Mouse (Mus musculus) heart, embryonic 16.5 days (tissue): ENCODE results near the gene Clec2g. TPM values are rescaled to one million over a fixed set of nuclear protein-coding genes. Genes with fewer than 3 reads are reported as not detected.
"Not testable (repeated sequence)": the region's sequence is repeated elsewhere in the genome, so short reads cannot be mapped to it uniquely, and the experiment has no call there.

Experiments used
- ATAC-seq: fragments of 200-750 bp; cut with Nextera tagmentation; replicated peaks from 2 replicates; pipeline ENCODE4 v1.8.0; 2017; ENCODE audit warnings: moderate number of reproducible peaks; ENCODE audit not compliant: insufficient read depth, low FRiP score; ENCODE audit errors: extremely low read depth
- H3K27ac ChIP-seq: fragments of 300-500 bp; sonication (generic); 2 replicates; pipeline ENCODE4 v1.5.1; 2014; ENCODE audit warnings: mild to moderate bottlenecking, low read length, control low read depth, moderate library complexity
- H3K27me3 ChIP-seq: fragments of 300-500 bp; sonication (generic); 2 replicates; pipeline ENCODE4 v1.6.1; 2014; ENCODE audit warnings: low read length, mixed read lengths; ENCODE audit not compliant: control insufficient read depth, insufficient read depth
- H3K36me3 ChIP-seq: fragments of 300-500 bp; sonication (generic); 2 replicates; pipeline ENCODE4 v1.6.1; 2014; ENCODE audit not compliant: control insufficient read depth, insufficient read depth
- H3K4me1 ChIP-seq: fragments of 300-500 bp; sonication (generic); 2 replicates; pipeline ENCODE4 v1.6.1; 2014; ENCODE audit warnings: low read length, mixed read lengths; ENCODE audit not compliant: control insufficient read depth, insufficient read depth
- H3K4me2 ChIP-seq: fragments of 300-500 bp; sonication (generic); 2 replicates; pipeline ENCODE4 v1.6.1; 2014; ENCODE audit warnings: low read depth, mild to moderate bottlenecking, control low read depth, low read length
- H3K4me3 ChIP-seq: fragments of 300-500 bp; sonication (generic); 2 replicates; pipeline ENCODE4 v1.5.1; 2014; ENCODE audit warnings: mild to moderate bottlenecking, control low read depth, low read length
- H3K9ac ChIP-seq: fragments of 300-500 bp; sonication (generic); 2 replicates; pipeline ENCODE4 v1.6.1; 2014; ENCODE audit warnings: low read length, control low read depth
- H3K9me3 ChIP-seq: fragments of 300-500 bp; sonication (generic); replicated peaks from 2 replicates; pipeline ENCODE4 v1.6.1; 2016; ENCODE audit warnings: low read length; ENCODE audit not compliant: control insufficient read depth
- WGBS: fragments of 180-500 bp; shearing (Covaris S2); extraction: QIAGEN DNeasy Blood & Tissue Kit; methylation state at CpG from one replicate; pipeline ENCODE4 v1.1.7; 2014; 5-methylcytosine and 5-hydroxymethylcytosine counted together
- polyA plus RNA-seq: library from polyadenylated mRNA; unstranded; fragments of >200 nt; fragmentation: Nextera tagmentation; extraction: Ambion mirVana; gene quantifications from 2 replicates; pipeline ENCODE4 v1.2.1, GENCODE M21; 2015

The Clec2g gene
- not detected in 2 replicates for polyA plus RNA-seq

DNA sequence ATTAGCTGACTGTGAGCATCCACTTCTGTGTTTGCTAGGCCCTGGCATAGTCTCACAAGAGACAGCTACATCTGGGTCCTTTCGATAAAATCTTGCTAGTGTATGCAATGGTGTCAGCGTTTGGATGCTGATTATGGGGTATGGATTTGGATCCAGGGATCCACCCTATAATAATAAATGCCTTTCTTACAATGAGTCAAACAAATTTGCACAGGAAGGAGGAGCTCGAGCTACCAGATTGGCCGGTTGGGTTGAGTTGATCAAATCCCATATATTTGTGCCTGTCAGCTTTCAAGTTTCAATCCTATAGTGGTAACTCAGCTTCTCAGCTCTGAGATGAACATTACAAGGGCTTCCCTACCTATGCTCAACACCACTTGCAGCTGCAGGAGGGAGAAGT, at the start of gene Clec2g:
Gene Clec2g, plus strand, starts transcription at position 301 of the 400 bp plus-strand sequence.
- H3K27ac ChIP-seq, H3K36me3 ChIP-seq: not testable (repeated sequence)

DNA sequence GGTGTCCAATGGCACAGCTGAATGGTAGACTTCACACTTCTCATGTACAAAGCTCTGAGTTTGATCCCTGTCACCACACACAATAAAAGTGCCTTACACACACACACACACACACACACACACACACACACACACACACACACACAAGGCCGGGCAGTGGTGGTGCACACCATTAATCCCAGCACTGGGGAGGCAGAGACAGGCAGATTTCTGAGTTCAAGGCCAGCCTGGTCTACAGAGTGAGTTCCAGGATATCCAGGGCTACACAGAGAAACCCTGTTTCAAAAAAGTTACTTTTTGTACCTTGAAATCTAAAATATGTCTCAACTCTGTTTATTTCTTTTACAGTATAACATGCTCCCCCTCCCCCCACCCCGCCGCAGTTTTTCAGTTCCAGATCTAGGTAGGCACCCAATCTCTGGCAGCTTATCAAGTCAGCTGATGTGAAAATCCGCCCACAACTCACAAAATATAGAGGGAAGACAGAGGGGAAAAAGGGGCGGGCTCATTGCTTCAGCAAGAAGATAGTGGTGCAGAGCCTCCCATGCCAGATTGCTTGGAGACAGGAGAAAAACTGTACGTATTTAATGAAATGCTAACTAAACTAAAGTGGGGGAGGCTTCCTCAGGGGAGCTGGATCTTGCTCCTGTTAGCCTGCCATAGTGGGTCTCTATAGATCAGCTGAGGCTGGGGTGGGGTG, 46.9 kb upstream of the Clec2g start, which contains the start of gene Clec2i:
Gene Clec2i, plus strand, starts transcription at position 498 of the 700 bp plus-strand sequence.
- peak within 1 kb of the TSS; percentile 2; the same call in 1 of the 2 replicates for H3K4me2 ChIP-seq
- not testable (repeated sequence) for H3K27ac ChIP-seq, H3K36me3 ChIP-seq, H3K27me3 ChIP-seq, H3K9ac ChIP-seq, H3K9me3 ChIP-seq, ATAC-seq, H3K4me1 ChIP-seq
- H3K4me3 ChIP-seq = peak within 1 kb of the TSS; percentile 1; the same call in 1 of the 2 replicates
- 73% methylated on average over 6 of the region's 6 CpGs for WGBS

More for the DNA sequence above, at the start of gene Clec2g:
- not testable (repeated sequence) for H3K4me3 ChIP-seq, ATAC-seq, H3K4me2 ChIP-seq, H3K9ac ChIP-seq, H3K9me3 ChIP-seq, H3K4me1 ChIP-seq, H3K27me3 ChIP-seq
- 83% methylated on average over 4 of the region's 4 CpGs for WGBS

DNA sequence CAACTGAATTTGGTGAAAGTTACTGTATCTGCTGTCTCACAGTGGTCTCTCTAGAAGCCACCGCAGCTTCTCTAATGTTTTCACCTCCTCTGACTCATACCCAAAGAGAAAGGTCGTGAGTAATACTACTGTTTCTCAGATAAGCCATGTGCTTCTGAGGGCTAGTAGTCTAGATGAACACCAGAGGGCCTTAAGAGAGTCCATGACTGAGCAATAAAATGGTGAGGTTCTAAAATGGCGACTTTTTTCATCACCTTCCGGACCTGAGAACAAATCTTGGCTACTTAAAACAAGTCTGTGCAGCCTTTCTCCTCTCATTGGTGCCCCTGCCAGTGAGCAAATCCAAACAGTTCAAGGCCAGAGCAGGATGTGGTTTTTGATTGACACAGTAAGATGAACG, 45.3 kb upstream of the Clec2g start:
- Histone ChIP-seq H3K27me3 (no peaks in the 10 kb centered on the region), H3K27ac (no peak overlapping the region), H3K4me3 (peak overlapping the region; percentile 1; the same call in 1 of the 2 replicates), H3K4me2 (no peak overlapping the region), H3K4me1 (no peaks in the 10 kb centered on the region), H3K9ac (no peak overlapping the region), H3K9me3 (no peaks in the 10 kb centered on the region; the same call in 1 of the 2 replicates), H3K36me3 (no peaks in the 10 kb centered on the region)
- peak; percentile 38; the same call in 1 of the 2 replicates for ATAC-seq
- WGBS = 62% methylated on average over 5 of the region's 5 CpGs

DNA sequence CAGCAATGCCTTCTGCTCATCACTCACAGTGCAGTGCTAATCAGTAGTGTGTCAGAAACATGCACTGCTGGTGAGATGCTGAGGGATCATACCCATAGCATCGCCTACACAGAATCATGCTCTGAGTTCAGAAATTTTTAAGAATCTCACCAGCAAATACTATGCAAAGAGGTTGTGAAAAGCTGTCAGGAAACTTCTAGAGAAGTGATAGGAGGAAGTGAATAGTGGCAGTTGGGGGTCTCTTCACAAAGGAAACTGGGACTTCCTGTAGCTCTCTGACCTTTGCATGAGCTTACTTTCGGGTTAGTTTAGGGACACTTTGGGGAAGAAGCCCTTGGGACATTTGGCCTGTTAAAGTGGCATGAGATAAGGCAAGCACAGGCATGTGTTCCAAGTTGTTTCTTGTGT, 43.2 kb upstream of the Clec2g start, which contains the start of gene BC035044:
Gene BC035044, minus strand, starts transcription at position 179 of the 408 bp plus-strand sequence.
- H3K4me2 ChIP-seq = no peak within 1 kb of the TSS
- no peak within 1 kb of the TSS for H3K27ac ChIP-seq
- WGBS = 45% methylated on average over 2 of the region's 2 CpGs
- H3K9ac ChIP-seq = no peak within 1 kb of the TSS
- ATAC-seq = no peak; the same call in 1 of the 2 replicates
- no peaks in the 10 kb centered on the region for H3K27me3 ChIP-seq
- peak within 1 kb of the TSS; percentile 21 for H3K4me3 ChIP-seq
- H3K36me3 ChIP-seq = no peaks in the 10 kb centered on the region
- no peaks in the 10 kb centered on the region; the same call in 1 of the 2 replicates for H3K9me3 ChIP-seq
- no peaks in the 10 kb centered on the region for H3K4me1 ChIP-seq

DNA sequence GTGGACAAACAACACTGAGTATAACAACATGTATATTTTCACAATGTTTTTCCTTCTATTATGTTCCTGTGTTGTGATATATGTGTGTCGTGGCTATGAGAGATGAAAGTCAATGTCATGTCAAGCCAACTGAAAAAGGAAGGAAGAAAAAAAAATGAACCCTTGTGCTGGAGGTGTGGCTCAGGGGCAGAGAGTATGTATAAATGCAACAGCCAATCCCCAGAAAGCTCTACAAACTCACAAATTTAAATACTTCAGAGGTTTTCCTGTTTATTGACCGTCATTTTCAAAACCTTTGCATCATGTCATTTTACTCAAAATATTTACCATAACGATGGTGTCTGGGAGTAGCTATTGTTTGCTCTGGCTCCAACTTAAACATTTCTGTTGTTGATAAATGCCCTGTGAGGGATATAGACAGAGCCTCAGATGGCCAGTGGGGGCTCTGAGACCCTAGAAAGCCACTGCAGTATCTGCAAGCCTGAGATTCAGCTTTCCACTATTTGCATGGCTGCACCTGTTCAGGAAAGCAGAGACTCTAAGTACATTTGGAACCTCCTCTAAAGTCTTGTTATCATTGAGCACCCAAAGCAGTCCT, 38.7 kb upstream of the Clec2g start:
- Histone ChIP-seq H3K9me3 (no peaks in the 10 kb centered on the region), H3K4me1 (no peaks in the 10 kb centered on the region), H3K9ac (no peak overlapping the region), H3K36me3 (no peaks in the 10 kb centered on the region), H3K27ac (no peak overlapping the region), H3K4me2 (no peak overlapping the region), H3K4me3 (no peak overlapping the region), H3K27me3 (no peaks in the 10 kb centered on the region)
- no peak for ATAC-seq
- WGBS = 73% methylated on average over 3 of the region's 3 CpGs

DNA sequence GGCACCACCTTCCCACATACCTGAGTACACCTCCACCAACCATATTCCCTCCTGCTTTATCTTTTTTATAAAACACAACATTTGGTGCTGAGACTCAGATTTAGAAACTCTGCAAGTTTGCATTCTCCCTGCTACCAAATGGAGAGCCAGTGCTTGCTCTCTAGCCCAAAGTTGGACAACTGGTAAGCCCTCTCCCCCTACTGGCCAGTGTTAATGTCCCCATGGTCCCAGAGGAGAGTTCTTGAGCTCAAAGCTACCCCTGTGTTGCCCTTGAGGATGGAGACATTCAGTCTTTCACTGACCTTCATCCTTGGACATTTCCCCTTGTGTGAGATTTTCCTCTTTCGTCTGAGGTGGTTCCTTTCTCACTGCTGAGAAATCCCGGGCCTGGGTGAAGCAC, 34.1 kb upstream of the Clec2g start:
- H3K4me1 ChIP-seq = no peaks in the 10 kb centered on the region

DNA sequence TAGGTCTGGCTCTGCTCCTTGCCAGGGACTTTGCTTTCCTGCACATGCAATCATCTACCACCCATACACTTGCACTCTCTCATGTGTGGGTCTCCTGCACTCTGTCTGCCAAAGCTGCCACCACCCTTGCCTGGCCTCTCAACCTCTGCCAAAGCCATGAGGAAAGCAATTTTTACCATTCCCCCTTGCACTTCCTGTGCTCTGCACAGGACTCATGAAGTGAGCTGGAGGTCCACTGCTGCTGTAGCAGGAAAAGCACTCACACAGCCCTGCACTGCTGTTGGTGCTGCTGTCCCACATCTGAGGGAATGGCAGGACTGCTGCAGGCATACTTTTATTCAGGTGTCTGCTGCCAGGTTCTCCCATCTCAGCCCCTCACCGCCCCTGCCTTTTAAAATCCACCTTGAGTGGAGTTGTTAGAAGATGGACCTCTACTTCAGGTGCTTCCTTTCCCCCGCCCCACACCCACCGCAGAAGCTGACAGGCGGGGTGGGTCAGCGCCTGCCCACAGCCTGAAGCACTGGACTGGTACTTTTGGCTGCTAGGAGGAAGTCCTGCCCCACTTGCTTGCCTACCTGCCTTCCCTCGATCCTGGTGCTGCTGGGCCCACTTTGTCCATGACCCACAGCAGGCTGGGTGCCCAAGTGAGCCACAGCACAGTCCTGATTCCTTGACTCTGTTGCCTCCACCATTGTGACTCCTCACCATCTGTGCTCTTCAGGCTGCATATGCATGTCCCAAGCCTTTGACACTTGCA, 33.2 kb upstream of the Clec2g start:
- H3K4me2 ChIP-seq, H3K36me3 ChIP-seq, H3K9ac ChIP-seq, H3K27me3 ChIP-seq, ATAC-seq, H3K9me3 ChIP-seq, H3K27ac ChIP-seq, H3K4me3 ChIP-seq, H3K4me1 ChIP-seq: not testable (repeated sequence)
- WGBS = 85% methylated on average over 6 of the region's 6 CpGs

More for the DNA sequence above, 34.1 kb upstream of the Clec2g start:
- H3K36me3 ChIP-seq = no peaks in the 10 kb centered on the region
- H3K4me3 ChIP-seq = no peak overlapping the region
- H3K4me2 ChIP-seq = no peak overlapping the region
- no peak overlapping the region for H3K9ac ChIP-seq
- H3K27ac ChIP-seq = no peak overlapping the region
- no peaks in the 10 kb centered on the region for H3K27me3 ChIP-seq
- WGBS = 73% methylated on average over 2 of the region's 2 CpGs
- H3K9me3 ChIP-seq = 0 out of 2 replicates have a peak, but pooled peaks cover 2% of the 10 kb centered on the region
- ATAC-seq = no peak

DNA sequence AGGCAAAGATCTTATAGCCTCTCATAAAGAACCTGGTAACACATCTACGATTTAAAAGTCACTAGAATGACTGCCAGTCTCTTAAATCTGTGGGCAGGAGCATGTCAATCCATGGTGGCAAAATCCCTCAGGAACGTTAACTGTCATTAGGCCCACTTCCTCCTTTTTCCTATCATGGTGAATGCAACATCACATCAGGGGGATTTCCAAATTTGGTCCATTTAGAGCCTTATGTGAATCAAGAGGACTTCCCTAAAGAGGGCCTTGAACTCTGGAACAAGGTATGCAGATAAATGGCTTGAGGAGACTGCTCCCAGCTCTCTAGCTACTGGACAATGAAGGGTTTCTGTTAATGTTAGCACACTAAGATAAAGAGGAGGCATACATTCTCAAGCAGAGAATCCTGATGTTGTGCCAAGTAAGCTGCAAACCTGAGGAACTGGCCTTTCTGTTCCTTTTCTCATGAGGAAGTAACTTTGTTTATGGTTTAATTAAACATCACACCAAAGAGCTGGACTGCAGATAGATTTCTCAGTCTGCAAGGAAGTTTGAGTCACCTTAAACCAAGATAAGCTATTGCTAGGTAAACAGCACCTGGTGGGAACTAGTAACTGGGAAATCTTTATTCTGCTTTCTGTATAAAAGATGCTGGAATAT, 20.5 kb upstream of the Clec2g start:
- ATAC-seq = no peak
- H3K27ac ChIP-seq = no peak overlapping the region

More for the DNA sequence above, 20.5 kb upstream of the Clec2g start:
- H3K9me3 ChIP-seq = no peaks in the 10 kb centered on the region
- H3K36me3 ChIP-seq = no peaks in the 10 kb centered on the region
- no peak overlapping the region for H3K4me3 ChIP-seq
- no peak overlapping the region for H3K9ac ChIP-seq
- WGBS = 70% methylated on average over 2 of the region's 2 CpGs
- no peaks in the 10 kb centered on the region for H3K4me1 ChIP-seq
- no peaks in the 10 kb centered on the region for H3K27me3 ChIP-seq
- H3K4me2 ChIP-seq = no peak overlapping the region
